Mouse (Mus musculus) liver, embryonic 16.5 days (tissue): ENCODE measurements around the gene Syt2. TPM values are rescaled to one million over a fixed set of nuclear protein-coding genes. Genes with fewer than 3 reads are reported as not detected.

Experiments used
- ATAC-seq: fragments of 200-750 bp; cut with Nextera tagmentation; 2 replicates; pipeline ENCODE4 v1.8.0; 2017; ENCODE audit warnings: low read depth, mild to moderate bottlenecking, moderate number of reproducible peaks, moderate library complexity
- H3K27ac ChIP-seq: fragments of 300-500 bp; sonication (generic); 2 replicates; pipeline ENCODE4 v1.5.1; 2014; ENCODE audit warnings: mild to moderate bottlenecking, low read length
- H3K27me3 ChIP-seq: fragments of 300-500 bp; sonication (generic); 2 replicates; pipeline ENCODE4 v1.6.1; 2014; ENCODE audit warnings: low read depth, low read length, mixed read lengths; ENCODE audit not compliant: control insufficient read depth, insufficient read depth
- H3K36me3 ChIP-seq: fragments of 300-500 bp; sonication (generic); 2 replicates; pipeline ENCODE4 v1.6.1; 2014; ENCODE audit warnings: mild to moderate bottlenecking; ENCODE audit not compliant: control insufficient read depth, insufficient read depth
- H3K4me1 ChIP-seq: fragments of 300-500 bp; sonication (generic); 2 replicates; pipeline ENCODE4 v1.6.1; 2014; ENCODE audit warnings: low read depth, low read length, mixed read lengths; ENCODE audit not compliant: control insufficient read depth
- H3K4me2 ChIP-seq: fragments of 300-500 bp; sonication (generic); 2 replicates; pipeline ENCODE4 v1.6.1; 2014; ENCODE audit warnings: low read depth, low read length, mixed read lengths
- H3K4me3 ChIP-seq: fragments of 300-500 bp; sonication (generic); 2 replicates; pipeline ENCODE4 v1.5.1; 2014; ENCODE audit warnings: low read depth, mild to moderate bottlenecking, low read length
- H3K9ac ChIP-seq: fragments of 300-500 bp; sonication (generic); 2 replicates; pipeline ENCODE4 v1.6.1; 2014; ENCODE audit warnings: low read depth, low read length
- H3K9me3 ChIP-seq: fragments of 300-500 bp; sonication (generic); replicated peaks from 2 replicates; pipeline ENCODE4 v1.6.1; 2016; ENCODE audit warnings: low read length; ENCODE audit not compliant: control insufficient read depth
- WGBS: fragments of 180-500 bp; shearing (Covaris S2); extraction: QIAGEN DNeasy Blood & Tissue Kit; methylation state at CpG from one replicate; pipeline ENCODE4 v1.1.7; 2014; ENCODE audit not compliant: insufficient replicate concordance; 5-methylcytosine and 5-hydroxymethylcytosine counted together
- microRNA-seq: library from miRNA; unstranded; fragments of <30 nt; microRNA quantifications from one replicate; pipeline ENCODE4, GENCODE M21; 2016
- polyA plus RNA-seq: library from polyadenylated mRNA; unstranded; fragments of >200 nt; fragmentation: Nextera tagmentation; extraction: Ambion mirVana; gene quantifications from 2 replicates; pipeline ENCODE4 v1.2.1, GENCODE M21; 2015

The Syt2 gene
- polyA plus RNA-seq, 1 experiment from 2014 or later = 0.04 TPM

DNA sequence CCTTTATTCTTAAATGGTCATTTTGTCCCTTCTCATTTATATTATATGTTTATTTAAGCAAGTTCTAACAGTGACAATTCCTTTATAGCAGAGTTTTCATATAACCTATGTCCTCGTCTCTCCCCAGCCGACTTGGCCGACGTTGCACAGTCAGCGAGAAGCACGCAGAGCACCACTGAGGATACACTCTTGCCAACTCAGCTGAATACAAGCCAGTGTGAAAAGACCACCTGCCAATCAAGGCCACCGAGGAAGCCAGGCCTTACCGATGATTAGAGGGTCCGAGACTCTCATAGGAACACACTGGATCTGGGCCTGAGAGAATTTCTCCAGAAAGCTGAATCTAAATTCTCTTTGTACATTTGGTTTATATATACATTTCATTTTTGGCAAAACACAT is 159.0 kb downstream of the Syt2 start:
- Histone ChIP-seq H3K4me2 (no peak overlapping the region), H3K4me3 (no peak overlapping the region)
- ATAC-seq = no peak

More for the DNA sequence above, 159.0 kb downstream of the Syt2 start:
- no peak overlapping the region for H3K27ac ChIP-seq
- peaks cover 3% of the 10 kb centered on the region; the same call in 1 of the 2 replicates for H3K4me1 ChIP-seq
- no peaks in the 10 kb centered on the region for H3K36me3 ChIP-seq
- H3K9ac ChIP-seq = no peak overlapping the region
- WGBS = 80% methylated on average over 9 of the region's 9 CpGs
- H3K27me3 ChIP-seq = no peaks in the 10 kb centered on the region
- no peaks in the 10 kb centered on the region for H3K9me3 ChIP-seq

Small RNAs within 50 kb of the gene (microRNA-seq; reads per million reads assigned to microRNA genes)
- gene Gm22232 = not detected

Other genes with a start within 250 kb of the Syt2 start
- 18.3 and 19.2 TPM in 2 replicates for gene Cyb5r1, start 241.1 kb upstream of the Syt2 start, polyA plus RNA-seq
- 163 and 174 TPM in 2 replicates for gene Adipor1, start 231.3 kb upstream of the Syt2 start, polyA plus RNA-seq
- 33.5 and 34.9 TPM in 2 replicates for gene Klhl12, start 191.1 kb upstream of the Syt2 start, polyA plus RNA-seq
- 15.0 and 15.8 TPM in 2 replicates for gene Rabif, start 152.0 kb upstream of the Syt2 start, polyA plus RNA-seq
- not detected in 2 replicates for gene Mgat4e, start 97.0 kb upstream of the Syt2 start, polyA plus RNA-seq
- gene Kdm5b, start 86.5 kb upstream of the Syt2 start, polyA plus RNA-seq = 5.5 and 5.6 TPM in 2 replicates